Mouse (Mus musculus) hindbrain, embryonic 12.5 days (tissue): Measurements from ENCODE around the gene Gm17651. TPM values are rescaled to one million over a fixed set of nuclear protein-coding genes. Genes with fewer than 3 reads are reported as not detected.

Experiments
- ATAC-seq: fragments of 200-750 bp; cut with Nextera tagmentation; 2 replicates; pipeline ENCODE4 v1.8.0; 2017; ENCODE audit warnings: moderate TSS enrichment; ENCODE audit not compliant: low FRiP score
- H3K27ac ChIP-seq: fragments of 300-500 bp; sonication (generic); 2 replicates; pipeline ENCODE4 v1.5.1; 2016; ENCODE audit warnings: mild to moderate bottlenecking
- H3K27me3 ChIP-seq: fragments of 300-500 bp; sonication (generic); 2 replicates; pipeline ENCODE4 v1.6.1; 2016; ENCODE audit warnings: mild to moderate bottlenecking
- H3K36me3 ChIP-seq: fragments of 300-500 bp; sonication (generic); 2 replicates; pipeline ENCODE4 v1.6.1; 2016; ENCODE audit warnings: mild to moderate bottlenecking
- H3K4me1 ChIP-seq: fragments of 300-500 bp; sonication (generic); 2 replicates; pipeline ENCODE4 v1.6.1; 2016
- H3K4me2 ChIP-seq: fragments of 300-500 bp; sonication (generic); replicated peaks from 2 replicates; pipeline ENCODE4 v1.6.1; 2016; ENCODE audit warnings: mild to moderate bottlenecking
- H3K4me3 ChIP-seq: fragments of 300-500 bp; sonication (generic); 2 replicates; pipeline ENCODE4 v1.5.1; 2016; ENCODE audit warnings: mild to moderate bottlenecking
- H3K9ac ChIP-seq: fragments of 300-500 bp; sonication (generic); 2 replicates; pipeline ENCODE4 v1.6.1; 2016; ENCODE audit warnings: mild to moderate bottlenecking, moderate library complexity
- H3K9me3 ChIP-seq: fragments of 300-500 bp; sonication (generic); replicated peaks from 2 replicates; pipeline ENCODE4 v1.6.1; 2016; ENCODE audit warnings: mild to moderate bottlenecking
- WGBS: fragments of 180-500 bp; shearing (Covaris S2); methylation state at CpG from one replicate; pipeline ENCODE4 v1.1.7; 2016; 5-methylcytosine and 5-hydroxymethylcytosine counted together
- polyA plus RNA-seq: library from polyadenylated mRNA; unstranded; fragments of >200 nt; fragmentation: Nextera tagmentation; extraction: Ambion mirVana; gene quantifications from 2 replicates; pipeline ENCODE4 v1.2.1, GENCODE M21; 2016

Gene Gm17651
- polyA plus RNA-seq: not detected in 2 replicates

- H3K4me2 ChIP-seq: no peak within 1 kb of the TSS
- no peak within 1 kb of the TSS for H3K9ac ChIP-seq
- no peak within 1 kb of the TSS for H3K4me3 ChIP-seq
- ATAC-seq: no peak
- H3K9me3 ChIP-seq: no peaks in the 10 kb centered on the region
- no peaks in the 10 kb centered on the region for H3K4me1 ChIP-seq
- H3K27ac ChIP-seq: no peak within 1 kb of the TSS
- 91% methylated on average over 7 of the region's 7 CpGs for WGBS
- no peaks in the 10 kb centered on the region for H3K27me3 ChIP-seq
- peaks cover 24% of the 10 kb centered on the region for H3K36me3 ChIP-seq
These were observed at the start of gene Gm17651 for GRCm38 (mm10) chr3:97674644-97675110. Gene Gm17651, minus strand, starts transcription at chr3:97674694.

- H3K4me2 ChIP-seq: no peak overlapping the region
- no peak overlapping the region for H3K4me3 ChIP-seq
- no peaks in the 10 kb centered on the region for H3K27me3 ChIP-seq
- H3K27ac ChIP-seq: no peak overlapping the region
- no peak overlapping the region for H3K9ac ChIP-seq
- 84% methylated on average over 9 of the region's 9 CpGs for WGBS
- H3K9me3 ChIP-seq: 0 out of 2 replicates have a peak, but pooled peaks cover 9% of the 10 kb centered on the region
- H3K36me3 ChIP-seq: 0 out of 2 replicates have a peak, but pooled peaks cover 7% of the 10 kb centered on the region
- H3K4me1 ChIP-seq: no peaks in the 10 kb centered on the region
- no peak for ATAC-seq
These were observed 44.6 kb upstream of the Gm17651 start for GRCm38 (mm10) chr3:97719116-97719515.

- ATAC-seq: no peak
- Histone ChIP-seq H3K27ac (no peak overlapping the region), H3K4me3 (no peak overlapping the region), H3K27me3 (no peaks in the 10 kb centered on the region), H3K9ac (no peak overlapping the region), H3K4me1 (no peaks in the 10 kb centered on the region), H3K4me2 (no peak overlapping the region), H3K9me3 (no peaks in the 10 kb centered on the region), H3K36me3 (0 out of 2 replicates have a peak, but pooled peaks cover 4% of the 10 kb centered on the region)
- WGBS: 86% methylated on average over 1 of the region's 1 CpGs
These were observed 41.4 kb upstream of the Gm17651 start for GRCm38 (mm10) chr3:97715922-97716321.

- Histone ChIP-seq H3K4me3 (no peak overlapping the region), H3K4me1 (no peaks in the 10 kb centered on the region), H3K9me3 (no peaks in the 10 kb centered on the region), H3K27me3 (no peaks in the 10 kb centered on the region), H3K4me2 (no peak overlapping the region), H3K9ac (no peak overlapping the region), H3K27ac (no peak overlapping the region), H3K36me3 (0 out of 2 replicates have a peak, but pooled peaks cover 4% of the 10 kb centered on the region)
- 63% methylated on average over 5 of the region's 5 CpGs for WGBS
- no peak for ATAC-seq
These were observed 36.4 kb upstream of the Gm17651 start for GRCm38 (mm10) chr3:97710881-97711280.

GRCm38 (mm10) chr3:97710134-97710533, 35.6 kb upstream of the Gm17651 start:
- Histone ChIP-seq H3K9ac (no peak overlapping the region), H3K4me1 (no peaks in the 10 kb centered on the region), H3K9me3 (no peaks in the 10 kb centered on the region), H3K36me3 (0 out of 2 replicates have a peak, but pooled peaks cover 4% of the 10 kb centered on the region), H3K4me2 (no peak overlapping the region), H3K27ac (no peak overlapping the region), H3K27me3 (no peaks in the 10 kb centered on the region), H3K4me3 (no peak overlapping the region)
- 90% methylated on average over 11 of the region's 11 CpGs for WGBS
- ATAC-seq: no peak

- H3K9ac ChIP-seq: no peak overlapping the region
- 86% methylated on average over 4 of the region's 4 CpGs for WGBS
- no peaks in the 10 kb centered on the region for H3K36me3 ChIP-seq
- H3K4me1 ChIP-seq: no peaks in the 10 kb centered on the region
- H3K27ac ChIP-seq: no peak overlapping the region
- no peak overlapping the region for H3K4me3 ChIP-seq
- no peak for ATAC-seq
- no peaks in the 10 kb centered on the region for H3K9me3 ChIP-seq
- no peaks in the 10 kb centered on the region for H3K27me3 ChIP-seq
- H3K4me2 ChIP-seq: no peak overlapping the region
These were observed 32.1 kb upstream of the Gm17651 start for GRCm38 (mm10) chr3:97706561-97706960.

- Histone ChIP-seq H3K36me3 (no peaks in the 10 kb centered on the region), H3K27me3 (no peaks in the 10 kb centered on the region), H3K27ac (no peak overlapping the region), H3K4me1 (no peaks in the 10 kb centered on the region), H3K4me3 (no peak overlapping the region), H3K9ac (no peak overlapping the region), H3K4me2 (no peak overlapping the region), H3K9me3 (no peaks in the 10 kb centered on the region)
- no peak for ATAC-seq
- 84% methylated on average over 3 of the region's 3 CpGs for WGBS
These were observed 31.0 kb upstream of the Gm17651 start for GRCm38 (mm10) chr3:97705508-97705907.

GRCm38 (mm10) chr3:97702448-97703080, 28.1 kb upstream of the Gm17651 start:
- H3K9ac ChIP-seq: no peak overlapping the region
- no peak overlapping the region for H3K27ac ChIP-seq
- no peak overlapping the region for H3K4me3 ChIP-seq

GRCm38 (mm10) chr3:97701198-97701597, 26.7 kb upstream of the Gm17651 start:
- no peaks in the 10 kb centered on the region for H3K9me3 ChIP-seq
- H3K9ac ChIP-seq: no peak overlapping the region
- H3K4me2 ChIP-seq: no peak overlapping the region
- H3K27me3 ChIP-seq: no peaks in the 10 kb centered on the region
- ATAC-seq: no peak
- 78% methylated on average over 3 of the region's 3 CpGs for WGBS
- H3K4me3 ChIP-seq: no peak overlapping the region
- H3K4me1 ChIP-seq: no peaks in the 10 kb centered on the region
- no peak overlapping the region for H3K27ac ChIP-seq
- H3K36me3 ChIP-seq: no peaks in the 10 kb centered on the region

More at GRCm38 (mm10) chr3:97702448-97703080, 28.1 kb upstream of the Gm17651 start:
- Histone ChIP-seq H3K9me3 (no peaks in the 10 kb centered on the region), H3K4me2 (no peak overlapping the region), H3K36me3 (no peaks in the 10 kb centered on the region), H3K27me3 (no peaks in the 10 kb centered on the region), H3K4me1 (no peaks in the 10 kb centered on the region)
- WGBS: 92% methylated on average over 11 of the region's 11 CpGs
- ATAC-seq: no peak

- H3K4me2 ChIP-seq: no peak overlapping the region
- H3K4me3 ChIP-seq: no peak overlapping the region
- no peak for ATAC-seq
- no peaks in the 10 kb centered on the region for H3K4me1 ChIP-seq
- H3K27ac ChIP-seq: no peak overlapping the region
- no peaks in the 10 kb centered on the region for H3K27me3 ChIP-seq
- H3K9ac ChIP-seq: no peak overlapping the region
- H3K36me3 ChIP-seq: no peaks in the 10 kb centered on the region
- no peaks in the 10 kb centered on the region for H3K9me3 ChIP-seq
- 83% methylated on average over 3 of the region's 3 CpGs for WGBS
These were observed 24.6 kb upstream of the Gm17651 start for GRCm38 (mm10) chr3:97699061-97699460.

- no peak for ATAC-seq
- H3K36me3 ChIP-seq: 0 out of 2 replicates have a peak, but pooled peaks cover 5% of the 10 kb centered on the region
- H3K27ac ChIP-seq: no peak overlapping the region
- H3K4me1 ChIP-seq: no peaks in the 10 kb centered on the region
- H3K9me3 ChIP-seq: no peaks in the 10 kb centered on the region
- no peak overlapping the region for H3K9ac ChIP-seq
- no peak overlapping the region for H3K4me2 ChIP-seq
- WGBS: 74% methylated on average over 9 of the region's 9 CpGs
- H3K4me3 ChIP-seq: no peak overlapping the region
- no peaks in the 10 kb centered on the region for H3K27me3 ChIP-seq
These were observed 22.8 kb upstream of the Gm17651 start for GRCm38 (mm10) chr3:97697291-97697690.

- no peak for ATAC-seq
- H3K4me2 ChIP-seq: no peak overlapping the region
- WGBS: 85% methylated on average over 9 of the region's 9 CpGs
- H3K4me3 ChIP-seq: no peak overlapping the region
- no peak overlapping the region for H3K9ac ChIP-seq
- 0 out of 2 replicates have a peak, but pooled peaks cover 5% of the 10 kb centered on the region for H3K36me3 ChIP-seq
- no peaks in the 10 kb centered on the region for H3K27me3 ChIP-seq
- H3K27ac ChIP-seq: no peak overlapping the region
- no peaks in the 10 kb centered on the region for H3K9me3 ChIP-seq
- no peaks in the 10 kb centered on the region for H3K4me1 ChIP-seq
These were observed 22.4 kb upstream of the Gm17651 start for GRCm38 (mm10) chr3:97696866-97697265.

GRCm38 (mm10) chr3:97693806-97694205, 19.3 kb upstream of the Gm17651 start:
- no peaks in the 10 kb centered on the region for H3K9me3 ChIP-seq
- H3K27ac ChIP-seq: no peak overlapping the region
- no peak overlapping the region for H3K4me3 ChIP-seq
- H3K27me3 ChIP-seq: no peaks in the 10 kb centered on the region
- WGBS: 90% methylated on average over 6 of the region's 6 CpGs
- no peak overlapping the region for H3K4me2 ChIP-seq
- no peak for ATAC-seq
- peaks cover 4% of the 10 kb centered on the region; the same call in 1 of the 2 replicates for H3K4me1 ChIP-seq
- H3K9ac ChIP-seq: no peak overlapping the region
- 0 out of 2 replicates have a peak, but pooled peaks cover 5% of the 10 kb centered on the region for H3K36me3 ChIP-seq
